Mouse (Mus musculus) lung, postnatal 0 days (tissue): ENCODE results near the gene Invs.

Experiments used
- CTCF ChIP-seq: IDR thresholded peaks from 2 replicates; pipeline ENCODE4 v1.5.1; 2016; ENCODE audit warnings: antibody characterized with exemption, mild to moderate bottlenecking
- EP300 ChIP-seq: IDR thresholded peaks from 2 replicates; pipeline ENCODE4 v1.6.1; 2016; ENCODE audit warnings: antibody characterized with exemption, mild to moderate bottlenecking, control low read depth

DNA sequence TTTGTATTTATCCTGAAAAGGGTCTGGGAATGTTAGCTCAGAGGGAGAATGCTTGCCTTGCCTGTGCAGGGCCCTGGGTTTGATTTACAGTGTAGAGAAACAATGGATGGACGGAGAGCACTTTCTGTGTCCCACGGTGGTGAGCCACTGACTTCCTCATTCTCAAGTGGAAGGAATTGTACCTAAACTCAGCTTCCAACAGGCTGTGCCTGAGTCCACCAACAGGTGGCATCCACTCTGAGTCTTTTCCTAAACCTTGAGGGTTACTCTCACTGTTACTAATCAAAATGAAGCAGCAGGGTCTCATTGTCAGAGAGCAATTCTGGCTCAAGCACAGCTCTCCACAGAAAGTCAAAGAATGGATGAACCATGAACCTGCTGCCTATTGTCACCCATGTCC, 201.7 kb downstream of the Invs start:
- peak; percentile 68 for TF ChIP-seq CTCF
- TF ChIP-seq EP300: no peak
